Comparison of ENCODE assay signal across 26 mouse cellular contexts in the genomic region with DNA sequence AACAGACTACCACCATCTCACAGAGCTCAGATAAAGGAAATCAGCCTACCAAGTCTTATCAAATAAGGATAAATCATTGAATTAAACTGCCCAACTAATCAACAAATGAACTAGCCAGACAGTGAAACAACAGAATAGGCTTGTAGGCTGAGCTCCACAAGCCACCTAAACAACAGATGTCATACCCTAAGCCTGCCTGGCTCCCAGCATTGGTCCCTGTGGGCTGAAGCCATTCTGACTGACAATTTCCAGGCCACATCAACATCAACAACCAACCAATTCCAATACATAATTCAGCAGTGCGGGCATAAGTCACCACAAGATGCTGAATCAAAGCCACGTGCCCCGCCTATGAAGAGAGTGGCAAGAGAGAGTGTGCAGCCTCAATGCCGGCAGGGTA.
"Had no signal": no experiment of that assay in that cellular context is flagged by ENCODE, and none has a peak within 500 bp of the region (broad histone marks: within the 10 kb centered on the region; RNA-seq: fewer than 3 reads in every experiment).

No protein-coding gene starts in this region.

- DNase-seq: gastrocnemius, adult 2 months; gastrocnemius, postnatal 10 days; gastrocnemius, postnatal 25 days; heart, adult 2 months; heart, postnatal 10 days; heart, postnatal 4 days; kidney, adult 18-20 months; kidney, adult 8-10 months; kidney, postnatal 10 days; kidney, postnatal 25 days; kidney, postnatal 4 days; left cerebral cortex, postnatal 4 days; lung, adult 18-20 months had no signal

- H3K27me3 ChIP-seq: intestine, embryonic 15.5 days; limb, embryonic 15.5 days had no signal

- ATAC-seq: hindbrain, embryonic 16.5 days; inflammation-experienced regulatory T-cells, adult 6 months; intestine, embryonic 15.5 days; intestine, postnatal 0 days; liver, embryonic 12.5 days had no signal

- H3K9ac ChIP-seq: heart, embryonic 12.5 days; hindbrain, embryonic 12.5 days; hindbrain, embryonic 14.5 days; intestine, embryonic 15.5 days; limb, embryonic 13.5 days; limb, embryonic 15.5 days; liver, embryonic 12.5 days; liver, embryonic 14.5 days had no signal

- H3K4me2 ChIP-seq: heart, embryonic 12.5 days; hindbrain, embryonic 12.5 days; hindbrain, embryonic 14.5 days; intestine, embryonic 15.5 days; limb, embryonic 13.5 days; limb, embryonic 15.5 days; liver, embryonic 12.5 days had no signal

- H3K9me3 ChIP-seq: hindbrain, embryonic 10.5 days; hindbrain, embryonic 12.5 days; intestine, embryonic 15.5 days; limb, embryonic 13.5 days; limb, embryonic 15.5 days; liver, embryonic 12.5 days had no signal

- H3K36me3 ChIP-seq: heart, embryonic 12.5 days; intestine, embryonic 15.5 days; limb, embryonic 13.5 days; limb, embryonic 15.5 days; liver, embryonic 12.5 days had no signal

- H3K4me3 ChIP-seq: gastrocnemius, adult 2 months; heart, adult 2 months; heart, embryonic 12.5 days; hindbrain, embryonic 10.5 days; hindbrain, embryonic 12.5 days; intestine, embryonic 15.5 days; left cerebral cortex, adult 2 months; limb, embryonic 13.5 days; limb, embryonic 15.5 days; liver, embryonic 12.5 days had no signal

- H3K4me1 ChIP-seq: heart, embryonic 12.5 days; hindbrain, embryonic 10.5 days; intestine, embryonic 15.5 days; limb, embryonic 13.5 days; limb, embryonic 15.5 days; liver, embryonic 12.5 days had no signal

- H3K27ac ChIP-seq: gastrocnemius, adult 2 months; heart, adult 2 months; hindbrain, embryonic 10.5 days; hindbrain, embryonic 12.5 days; hindbrain, embryonic 14.5 days; intestine, embryonic 15.5 days; left cerebral cortex, adult 2 months; limb, embryonic 13.5 days; limb, embryonic 15.5 days; liver, embryonic 12.5 days; liver, embryonic 14.5 days had no signal
